Mouse (Mus musculus): ENCODE measurements around the gene Gm38392. TPM values are rescaled to one million over a fixed set of nuclear protein-coding genes. Genes with fewer than 3 reads are reported as not detected.
"Not testable (repeated sequence)": the region's sequence is repeated elsewhere in the genome, so short reads cannot be mapped to it uniquely, and the experiment has no call there.

Gene Gm38392
- polyA plus RNA-seq, 1 experiment from 2014 or later, result 4.1 TPM

- Histone ChIP-seq H3K9me3 (no peaks in the 10 kb centered on the region), H3K4me2 (peak within 1 kb of the TSS; percentile 64), H3K9ac (peak within 1 kb of the TSS; percentile 80), H3K36me3 (peaks cover 25% of the 10 kb centered on the region), H3K4me1 (peaks cover 11% of the 10 kb centered on the region), H3K27ac (peak within 1 kb of the TSS; percentile 94), H3K27me3 (no peaks in the 10 kb centered on the region), H3K4me3 (peak within 1 kb of the TSS; percentile 70)
- under 1% methylated on average over 44 of the region's 44 CpGs for WGBS
- peak; percentile 99 for ATAC-seq (ENCODE audit: insufficient number of reproducible peaks, low FRiP score, low TSS enrichment, low read depth)
Observed at GRCm38 (mm10) chr3:88296561-88297318, 9.7 kb upstream of the Gm38392 start, which contains the start of the genes Tsacc and Cct3. TSS of gene Tsacc (minus strand) at chr3:88296999. TSS of gene Cct3 (plus strand) at chr3:88297116.

GRCm38 (mm10) chr3:88296110-88296560 is 9.1 kb upstream of the Gm38392 start:
- 2% methylated on average over 12 of the region's 12 CpGs for WGBS
- H3K36me3 ChIP-seq, result peaks cover 19% of the 10 kb centered on the region
- peak overlapping the region; percentile 54 for H3K9ac ChIP-seq
- H3K27ac ChIP-seq, result peak overlapping the region; percentile 94
- no peak for ATAC-seq (ENCODE audit: insufficient number of reproducible peaks, low FRiP score, low TSS enrichment, low read depth)
- H3K4me1 ChIP-seq, result peaks cover 11% of the 10 kb centered on the region
- H3K9me3 ChIP-seq, result no peaks in the 10 kb centered on the region
- H3K27me3 ChIP-seq, result no peaks in the 10 kb centered on the region
- peak overlapping the region; percentile 56 for H3K4me2 ChIP-seq
- peak overlapping the region; percentile 70 for H3K4me3 ChIP-seq

- Histone ChIP-seq H3K36me3 (peaks cover 10% of the 10 kb centered on the region), H3K4me1 (peaks cover 11% of the 10 kb centered on the region), H3K4me3 (0 out of 2 replicates have a peak overlapping the region, but pooled peaks have one; percentile 70), H3K4me2 (0 out of 2 replicates have a peak overlapping the region, but pooled peaks have one; percentile 56)
- H3K27ac ChIP-seq; H3K9me3 ChIP-seq; ATAC-seq (ENCODE audit: insufficient number of reproducible peaks, low FRiP score, low TSS enrichment, low read depth); H3K9ac ChIP-seq; H3K27me3 ChIP-seq: not testable (repeated sequence)
- 79% methylated on average over 1 of the region's 1 CpGs for WGBS
Observed at GRCm38 (mm10) chr3:88295272-88295671, 8.3 kb upstream of the Gm38392 start.

- 0 out of 2 replicates have a peak, but pooled peaks cover 3% of the 10 kb centered on the region for H3K4me1 ChIP-seq
- H3K36me3 ChIP-seq, result no peaks in the 10 kb centered on the region
- no peak overlapping the region for H3K4me3 ChIP-seq
- H3K27ac ChIP-seq, result no peak overlapping the region
- no peaks in the 10 kb centered on the region for H3K27me3 ChIP-seq
- 55% methylated on average over 4 of the region's 4 CpGs for WGBS
- ATAC-seq (ENCODE audit: insufficient number of reproducible peaks, low FRiP score, low TSS enrichment, low read depth), result no peak
- no peaks in the 10 kb centered on the region for H3K9me3 ChIP-seq
- H3K4me2 ChIP-seq, result no peak overlapping the region
- H3K9ac ChIP-seq, result no peak overlapping the region
Observed at GRCm38 (mm10) chr3:88291970-88292369, 5.0 kb upstream of the Gm38392 start.

- H3K27me3 ChIP-seq; H3K4me3 ChIP-seq; H3K27ac ChIP-seq; H3K4me1 ChIP-seq; ATAC-seq (ENCODE audit: insufficient number of reproducible peaks, low FRiP score, low TSS enrichment, low read depth); H3K4me2 ChIP-seq; H3K9ac ChIP-seq; H3K9me3 ChIP-seq; H3K36me3 ChIP-seq: not testable (repeated sequence)
- 82% methylated on average over 10 of the region's 10 CpGs for WGBS
Observed at GRCm38 (mm10) chr3:88288133-88288713, 1.2 kb upstream of the Gm38392 start.

GRCm38 (mm10) chr3:88285565-88285895 is 1.5 kb downstream of the Gm38392 start:
- not testable (repeated sequence) for H3K9me3 ChIP-seq; H3K9ac ChIP-seq; H3K4me2 ChIP-seq; H3K4me3 ChIP-seq; H3K4me1 ChIP-seq; H3K27me3 ChIP-seq; H3K27ac ChIP-seq; ATAC-seq (ENCODE audit: insufficient number of reproducible peaks, low FRiP score, low TSS enrichment, low read depth); H3K36me3 ChIP-seq
- WGBS, result 67% methylated on average over 2 of the region's 2 CpGs

GRCm38 (mm10) chr3:88284815-88285564 is 2.0 kb downstream of the Gm38392 start:
- H3K36me3 ChIP-seq; H3K9me3 ChIP-seq; H3K27ac ChIP-seq; H3K4me2 ChIP-seq; H3K4me1 ChIP-seq; H3K9ac ChIP-seq; H3K4me3 ChIP-seq; H3K27me3 ChIP-seq; ATAC-seq (ENCODE audit: insufficient number of reproducible peaks, low FRiP score, low TSS enrichment, low read depth): not testable (repeated sequence)
- 93% methylated on average over 14 of the region's 14 CpGs for WGBS

GRCm38 (mm10) chr3:88281141-88281916 is 5.7 kb downstream of the Gm38392 start:
- not testable (repeated sequence) for H3K4me2 ChIP-seq; H3K27ac ChIP-seq; H3K4me1 ChIP-seq; ATAC-seq (ENCODE audit: insufficient number of reproducible peaks, low FRiP score, low TSS enrichment, low read depth); H3K9ac ChIP-seq; H3K4me3 ChIP-seq; H3K9me3 ChIP-seq; H3K36me3 ChIP-seq; H3K27me3 ChIP-seq
- 73% methylated on average over 11 of the region's 11 CpGs for WGBS

- H3K4me2 ChIP-seq, result no peak overlapping the region
- H3K9ac ChIP-seq, result no peak overlapping the region
- H3K4me1 ChIP-seq, result no peaks in the 10 kb centered on the region
- no peak for ATAC-seq (ENCODE audit: insufficient number of reproducible peaks, low FRiP score, low TSS enrichment, low read depth)
- no peaks in the 10 kb centered on the region for H3K36me3 ChIP-seq
- no peaks in the 10 kb centered on the region for H3K9me3 ChIP-seq
- no peak overlapping the region for H3K4me3 ChIP-seq
- no peaks in the 10 kb centered on the region for H3K27me3 ChIP-seq
- WGBS, result 90% methylated on average over 2 of the region's 2 CpGs
- H3K27ac ChIP-seq, result no peak overlapping the region
Observed at GRCm38 (mm10) chr3:88280035-88280434, 7.0 kb downstream of the Gm38392 start.

GRCm38 (mm10) chr3:88276529-88277143 is 10.4 kb downstream of the Gm38392 start:
- no peak overlapping the region for H3K9ac ChIP-seq
- no peaks in the 10 kb centered on the region for H3K4me1 ChIP-seq
- H3K27me3 ChIP-seq, result no peaks in the 10 kb centered on the region
- H3K4me2 ChIP-seq, result no peak overlapping the region
- H3K36me3 ChIP-seq, result no peaks in the 10 kb centered on the region
- H3K9me3 ChIP-seq, result no peaks in the 10 kb centered on the region
- H3K4me3 ChIP-seq, result no peak overlapping the region
- ATAC-seq (ENCODE audit: insufficient number of reproducible peaks, low FRiP score, low TSS enrichment, low read depth), result no peak
- 45% methylated on average over 7 of the region's 7 CpGs for WGBS
- H3K27ac ChIP-seq, result no peak overlapping the region

GRCm38 (mm10) chr3:88276121-88276520 is 10.9 kb downstream of the Gm38392 start:
- Histone ChIP-seq H3K9me3 (no peaks in the 10 kb centered on the region), H3K27ac (no peak overlapping the region), H3K9ac (no peak overlapping the region), H3K4me1 (no peaks in the 10 kb centered on the region), H3K4me2 (no peak overlapping the region), H3K36me3 (no peaks in the 10 kb centered on the region), H3K4me3 (no peak overlapping the region), H3K27me3 (no peaks in the 10 kb centered on the region)
- ATAC-seq (ENCODE audit: insufficient number of reproducible peaks, low FRiP score, low TSS enrichment, low read depth), result no peak
- 87% methylated on average over 2 of the region's 2 CpGs for WGBS

Measured in limb, embryonic 15.5 days (tissue).